Mouse (Mus musculus) thymus, postnatal 25 days (tissue): Measurements from ENCODE around the gene Ybx2.
"Not testable (repeated sequence)": the region's sequence is repeated elsewhere in the genome, so short reads cannot be mapped to it uniquely, and the experiment has no call there.

ENCODE experiments used
- DNase-seq: peaks from one replicate; pipeline ENCODE4 v3.0.0; 2022

Gene Ybx2

DNA sequence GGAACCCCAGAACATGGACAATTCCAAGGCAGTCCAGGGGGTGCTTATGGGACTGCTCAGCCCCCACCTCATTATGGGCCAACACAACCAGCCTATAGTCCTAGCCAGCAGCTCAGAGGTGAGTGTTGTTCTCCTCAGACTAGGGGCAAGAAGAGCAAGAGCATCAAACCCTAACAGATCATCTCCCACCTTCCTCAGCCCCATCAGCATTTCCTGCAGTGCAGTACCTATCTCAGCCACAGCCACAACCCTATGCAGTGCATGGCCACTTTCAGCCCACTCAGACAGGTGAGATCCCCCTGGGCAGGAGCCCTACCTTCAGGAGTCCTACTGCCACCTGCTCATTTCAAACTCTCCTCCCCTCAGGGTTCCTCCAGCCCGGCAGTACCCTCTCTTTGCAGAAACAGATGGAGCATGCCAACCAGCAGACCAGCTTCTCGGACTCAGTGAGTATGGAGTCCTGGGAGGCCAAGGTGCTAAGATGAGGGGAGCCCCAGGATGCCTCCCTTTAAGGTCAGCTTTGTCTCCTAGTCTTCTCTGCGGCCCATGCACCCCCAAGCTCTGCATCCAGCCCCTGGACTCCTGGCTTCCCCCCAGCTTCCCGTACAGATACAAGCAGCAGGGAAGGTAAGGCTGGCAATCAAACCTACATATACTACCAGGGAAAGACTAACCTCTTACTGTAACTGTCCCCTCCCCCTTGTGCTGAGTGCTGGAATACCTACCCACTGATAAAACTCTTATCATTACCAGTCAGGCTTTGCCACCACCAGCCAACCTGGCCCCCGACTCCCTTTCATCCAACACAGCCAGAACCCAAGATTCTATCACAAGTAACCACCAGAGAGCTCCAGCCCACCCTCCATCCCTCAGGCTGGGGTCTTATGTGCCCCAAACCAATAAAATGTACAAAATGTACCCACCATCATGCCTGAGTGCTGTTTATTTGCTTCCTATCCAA, 19.6 kb upstream of the Ybx2 start:
- DNase-seq = no peak

DNA sequence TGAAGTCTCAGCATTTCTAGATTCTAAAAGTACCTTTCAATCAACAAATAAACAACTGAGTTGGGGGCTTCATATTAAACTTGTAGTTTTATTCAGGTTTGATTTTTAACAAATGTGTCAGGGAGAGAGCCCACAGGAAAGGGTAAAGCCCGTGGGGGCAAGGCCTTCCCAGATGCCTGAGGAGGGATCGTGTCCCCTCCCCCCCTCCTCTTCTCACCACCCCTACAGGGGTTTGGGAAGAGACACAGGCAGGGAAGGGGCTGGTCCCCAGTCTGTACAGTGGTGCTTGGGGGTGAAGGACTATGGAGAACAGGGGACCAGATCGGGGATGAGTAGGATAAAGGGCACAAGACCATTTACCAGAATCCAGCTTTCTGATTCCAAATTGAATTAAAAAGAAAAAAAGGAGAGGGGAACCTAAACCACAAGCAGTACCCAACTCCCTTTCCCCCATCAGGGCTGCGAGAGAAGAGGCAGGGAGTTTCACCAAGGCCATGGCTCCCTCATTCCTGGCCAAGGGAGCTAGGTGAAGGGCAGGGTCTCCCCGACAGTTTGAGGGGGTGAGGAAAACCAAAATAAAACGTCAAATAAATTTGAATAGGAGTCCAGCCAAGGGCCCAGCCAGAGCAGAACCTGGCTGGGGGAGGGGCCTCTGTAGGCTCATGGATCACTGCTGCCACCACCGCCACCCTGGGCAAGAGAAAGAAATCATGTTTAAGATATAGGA, 18.8 kb upstream of the Ybx2 start:
- not testable (repeated sequence) for DNase-seq

DNA sequence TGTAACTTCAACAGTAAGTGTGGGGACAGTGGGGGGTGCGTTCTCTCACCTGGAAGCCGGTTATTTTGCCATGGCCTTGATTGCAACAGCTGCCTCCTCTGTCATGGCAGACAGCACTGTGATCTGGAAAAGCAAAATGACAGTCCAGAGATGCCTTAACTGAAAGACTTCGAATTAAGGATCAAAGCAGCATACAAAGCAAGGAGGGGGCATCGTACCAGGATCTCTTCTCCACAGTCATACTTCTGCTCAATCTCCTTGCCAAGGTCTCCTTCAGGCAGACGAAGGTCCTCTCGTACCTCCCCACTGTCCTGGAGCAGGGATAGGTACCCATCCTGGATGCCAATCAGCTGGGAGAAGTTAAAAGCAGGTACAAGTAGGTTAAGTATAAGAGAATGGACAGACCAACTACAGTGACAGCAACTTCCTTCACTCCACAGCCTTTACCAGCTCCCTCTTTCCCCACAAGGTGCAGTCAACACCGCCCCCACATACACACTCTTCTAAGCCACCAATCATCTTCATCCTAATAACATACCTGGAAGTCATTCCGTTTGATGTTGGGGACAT, 18.1 kb upstream of the Ybx2 start:
- DNase-seq = no peak

DNA sequence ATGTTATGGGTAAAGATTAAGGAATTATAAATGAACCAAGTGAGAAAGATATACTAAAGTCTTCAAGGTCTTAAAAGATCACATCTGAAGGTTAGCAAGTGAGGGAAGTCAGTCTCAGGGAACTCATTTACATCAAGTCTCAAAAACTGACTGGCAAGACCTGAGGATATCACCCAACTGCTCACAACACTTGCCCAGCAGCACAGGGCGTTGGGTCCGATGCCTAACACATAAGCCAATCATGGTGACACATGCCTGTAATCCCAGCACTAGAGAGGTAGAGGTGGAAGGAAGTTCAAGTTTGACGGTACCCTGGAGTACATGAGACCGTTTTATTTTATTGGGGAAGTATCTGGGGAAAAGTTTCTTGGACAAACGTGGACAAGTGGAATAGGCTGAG, 17.5 kb upstream of the Ybx2 start:
- no peak for DNase-seq

DNA sequence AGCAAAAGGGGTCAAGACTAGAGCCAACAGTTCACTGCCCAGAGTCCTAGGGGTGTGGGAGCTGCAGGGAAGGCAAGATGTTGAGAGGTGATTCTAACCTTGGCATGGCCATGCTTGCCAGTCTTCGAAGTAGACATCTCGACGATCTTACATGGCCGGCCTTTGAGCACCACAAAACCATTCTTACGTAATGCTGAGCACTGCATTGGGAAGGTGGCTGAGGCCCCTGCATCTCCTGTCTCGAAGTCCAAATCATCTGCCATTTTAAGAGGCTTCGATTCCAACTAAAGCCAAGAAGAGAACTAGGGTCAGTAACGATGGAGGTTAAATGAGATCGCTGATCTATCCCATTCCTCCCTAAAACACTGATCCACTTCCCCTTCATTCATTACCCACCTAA, 16.5 kb upstream of the Ybx2 start:
- DNase-seq = no peak

DNA sequence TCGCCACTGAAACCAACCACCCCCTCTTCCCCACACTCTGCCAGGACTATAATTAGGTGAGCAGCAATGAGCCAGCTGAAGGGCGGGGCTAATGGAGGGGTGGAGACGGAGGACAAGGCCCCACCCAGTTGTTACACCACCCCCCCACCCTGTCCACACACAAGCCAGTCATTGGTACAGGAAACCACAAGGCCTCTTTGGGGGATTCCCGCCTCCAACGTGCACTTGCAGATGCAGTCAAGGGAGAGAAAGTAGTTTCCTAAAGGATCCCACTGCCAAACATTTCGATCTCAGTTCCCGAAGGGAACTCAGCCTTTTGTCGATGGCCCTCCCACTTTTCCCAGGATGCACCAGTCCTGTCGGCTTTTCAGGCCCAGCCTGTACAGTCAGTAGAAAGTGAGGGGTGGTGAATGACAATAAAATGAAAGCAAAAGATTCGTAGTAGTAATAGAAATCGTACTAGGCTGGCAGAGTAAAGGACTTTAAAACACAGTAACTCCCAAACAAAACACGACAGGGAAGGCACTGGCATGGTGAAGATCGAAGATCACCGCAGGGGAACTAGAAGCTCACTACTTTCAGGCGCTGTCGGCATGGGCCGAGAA, 15.8 kb upstream of the Ybx2 start:
- peak; percentile 65 for DNase-seq

DNA sequence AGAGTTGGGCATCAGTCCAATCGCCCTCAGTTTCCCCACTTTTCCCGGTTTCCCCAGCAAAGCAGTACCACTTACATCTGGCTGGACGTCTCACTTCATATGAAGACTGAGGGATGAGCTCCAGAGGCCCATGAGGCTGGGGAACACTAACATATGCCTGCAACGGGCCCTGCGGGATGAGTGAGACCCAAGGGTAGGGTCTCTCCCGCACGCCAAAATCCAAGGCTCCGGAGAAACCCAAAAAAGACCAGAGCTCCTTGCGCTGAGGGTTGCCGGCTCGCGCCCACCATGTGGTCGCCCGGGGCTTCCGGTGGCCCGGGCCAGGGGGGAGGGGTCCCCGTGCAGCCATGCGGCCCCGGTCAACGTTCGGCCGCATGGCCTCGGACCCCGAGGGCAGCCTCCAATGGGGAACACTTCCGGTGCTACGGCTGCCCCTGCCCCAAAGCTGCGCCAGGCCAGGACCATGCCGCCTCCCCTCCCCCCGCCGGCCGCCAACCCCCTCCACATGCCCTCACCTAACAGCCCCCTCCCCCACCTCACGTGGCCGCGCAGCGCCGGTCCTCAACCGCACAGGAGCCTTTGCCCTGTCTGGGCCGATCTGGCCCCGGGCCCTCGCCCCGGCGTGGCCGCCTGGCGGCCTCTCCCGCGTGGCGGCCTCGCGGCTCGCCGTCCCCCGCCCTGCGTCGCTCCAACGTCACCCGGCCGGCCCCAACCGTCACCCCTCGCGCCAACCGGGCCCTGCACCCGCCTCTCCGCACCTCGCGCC, 15.1 kb upstream of the Ybx2 start:
- peak; percentile 45 for DNase-seq

DNA sequence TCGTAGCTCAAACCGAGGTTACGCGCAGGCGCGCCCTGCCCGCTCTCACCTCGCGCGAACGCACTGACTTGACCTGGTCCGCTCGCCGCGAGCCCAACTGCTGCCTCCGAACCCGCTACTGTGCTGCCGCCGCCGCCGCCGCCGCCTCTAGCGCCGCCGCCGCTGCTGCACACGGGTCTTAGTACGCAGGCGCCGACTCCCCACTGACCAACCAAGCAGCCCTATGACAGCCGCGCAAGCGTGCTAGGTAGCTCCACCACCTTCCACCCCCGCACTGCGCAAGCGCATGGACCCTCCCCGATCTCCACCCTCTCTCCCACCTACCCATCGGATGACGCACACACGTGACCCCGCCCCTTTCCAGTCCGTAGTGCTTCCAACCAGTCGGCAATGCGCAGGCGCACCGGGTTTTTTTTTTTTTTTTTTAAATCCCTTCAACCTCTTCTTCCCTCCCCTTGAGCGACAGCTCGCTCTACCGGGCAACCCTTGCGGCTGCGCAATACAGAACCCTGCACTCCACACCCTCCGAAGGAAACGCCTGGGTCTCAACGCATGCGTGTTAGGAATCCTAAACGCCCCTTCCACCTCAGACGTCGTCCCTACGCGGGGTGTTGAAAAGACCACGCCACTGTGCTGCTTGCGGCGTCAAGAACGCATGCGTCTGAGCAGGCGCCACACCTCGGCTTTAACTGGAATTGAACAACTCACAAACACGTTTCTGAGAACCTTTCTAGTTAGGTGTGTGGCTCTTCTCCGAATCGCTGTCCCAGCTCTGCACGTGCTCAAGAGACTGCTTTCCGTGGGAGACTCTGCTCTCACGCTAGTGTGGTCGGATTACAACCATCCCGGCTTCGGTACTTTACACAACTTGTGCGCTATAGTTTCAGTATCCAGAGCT, 14.2 kb upstream of the Ybx2 start, which contains the start of gene Eif5a:
Gene Eif5a, minus strand, starts transcription at position 845 of the 898 bp plus-strand sequence.
- peak; percentile 100 for DNase-seq

DNA sequence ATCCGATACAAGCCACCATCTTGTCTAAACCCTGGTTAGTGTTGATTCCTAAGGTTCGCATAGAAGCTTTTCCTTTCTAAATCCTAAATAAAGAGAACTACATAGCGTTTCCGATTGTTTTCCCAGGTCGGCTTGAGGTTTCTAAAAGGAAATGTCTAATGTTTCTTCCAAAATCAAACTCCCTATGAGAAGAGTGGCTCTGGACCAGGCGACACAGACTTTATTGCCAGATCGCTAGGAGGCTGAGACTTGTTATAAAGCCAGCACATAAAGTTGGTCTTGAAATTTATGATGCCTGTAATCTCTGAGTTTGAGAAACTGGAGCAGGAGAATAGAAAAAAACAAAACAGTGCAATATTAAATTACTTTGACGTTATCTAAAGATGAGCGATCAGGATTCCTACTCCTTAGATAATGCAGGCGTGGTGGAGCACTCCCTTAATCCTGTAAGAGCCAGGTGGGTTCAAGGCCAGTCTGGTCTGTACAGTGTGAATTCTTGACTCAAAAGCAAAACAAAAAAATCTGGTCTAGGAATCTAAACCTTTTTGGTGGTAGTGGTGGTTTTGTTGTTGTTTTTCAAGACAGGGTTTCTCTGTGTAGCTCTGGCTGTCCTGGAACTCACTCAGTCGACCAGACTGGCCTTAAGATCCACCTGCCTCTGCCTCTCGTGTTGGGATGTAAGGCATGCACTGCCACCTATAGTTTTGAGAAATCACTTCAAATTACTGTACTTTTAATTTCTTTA, 13.4 kb upstream of the Ybx2 start:
- peak; percentile 29 for DNase-seq

DNA sequence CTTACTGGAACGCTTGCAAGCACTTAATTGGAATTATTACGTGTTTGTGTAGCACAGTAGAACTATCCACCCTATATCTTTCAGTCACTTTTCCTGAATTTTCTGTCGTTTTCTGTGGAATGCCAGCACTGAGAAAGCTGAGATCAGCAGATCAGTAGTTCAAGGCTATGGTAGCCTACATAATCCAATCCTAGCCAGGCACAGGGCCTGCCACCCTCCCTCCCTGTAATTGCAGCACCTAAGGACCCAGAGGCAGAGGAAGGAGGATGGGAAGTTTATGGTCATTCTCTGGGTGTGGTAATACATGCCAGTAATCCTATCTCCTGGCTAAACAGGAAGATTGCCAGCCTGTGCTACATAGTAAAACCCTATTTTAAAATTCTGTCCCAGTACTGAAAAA, 12.8 kb upstream of the Ybx2 start:
- DNase-seq = no peak

DNA sequence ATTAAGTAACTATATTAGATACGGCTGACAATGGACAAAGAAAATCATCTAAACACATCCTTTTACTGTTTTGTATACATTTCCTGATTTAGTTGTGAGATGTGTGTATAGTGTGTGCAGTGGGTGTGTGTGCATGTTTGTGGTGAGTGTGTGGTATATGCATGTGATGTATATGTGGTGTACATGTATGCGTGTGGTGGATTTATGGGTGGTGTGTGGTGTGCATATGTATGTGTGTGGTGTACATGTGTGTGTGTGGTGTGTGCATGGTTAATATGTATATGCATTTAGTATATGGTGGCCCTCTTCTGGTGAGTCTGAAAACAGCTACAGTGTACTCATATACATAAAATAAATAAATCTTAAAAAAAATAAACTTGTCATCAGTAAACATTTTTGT, 8.1 kb upstream of the Ybx2 start:
- DNase-seq = no peak

DNA sequence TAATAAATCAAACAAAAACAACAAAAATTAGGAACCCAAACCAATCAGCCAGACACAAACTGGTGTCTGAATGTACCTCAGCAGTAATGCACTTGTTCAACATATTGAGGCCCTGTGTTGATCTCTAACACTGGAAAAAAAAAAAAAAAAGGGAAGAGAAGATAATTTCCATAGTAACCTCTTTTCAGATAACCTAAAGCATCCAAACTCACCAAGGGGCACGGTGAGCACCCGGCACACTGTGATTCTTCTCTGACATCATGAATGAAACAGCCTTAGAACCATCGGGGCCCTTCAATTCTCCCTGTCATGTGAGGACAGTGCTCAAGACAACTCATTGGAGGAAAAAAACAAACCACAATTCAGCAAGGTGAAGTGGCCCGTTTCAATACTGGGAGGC, 5.9 kb upstream of the Ybx2 start:
- DNase-seq = no peak

DNA sequence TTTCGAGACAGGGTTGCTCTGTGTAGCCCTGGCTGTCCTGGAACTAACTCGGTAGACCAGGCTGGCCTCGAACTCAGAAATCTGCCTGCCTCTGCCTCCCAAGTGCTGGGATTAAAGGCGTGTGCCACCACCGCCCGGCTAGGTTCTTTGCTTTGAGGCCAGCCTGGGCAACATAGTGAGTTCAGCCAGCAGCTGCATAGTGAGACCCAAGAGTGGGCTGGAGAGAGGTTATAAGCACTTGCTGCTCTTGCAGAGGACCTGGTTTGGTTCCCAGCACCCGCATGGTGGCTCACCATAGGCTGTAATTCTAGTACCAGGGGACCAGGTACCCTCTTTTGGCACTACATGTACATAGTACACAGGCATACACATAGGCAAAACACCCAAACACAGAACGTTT, 5.4 kb upstream of the Ybx2 start:
- DNase-seq = not testable (repeated sequence)

DNA sequence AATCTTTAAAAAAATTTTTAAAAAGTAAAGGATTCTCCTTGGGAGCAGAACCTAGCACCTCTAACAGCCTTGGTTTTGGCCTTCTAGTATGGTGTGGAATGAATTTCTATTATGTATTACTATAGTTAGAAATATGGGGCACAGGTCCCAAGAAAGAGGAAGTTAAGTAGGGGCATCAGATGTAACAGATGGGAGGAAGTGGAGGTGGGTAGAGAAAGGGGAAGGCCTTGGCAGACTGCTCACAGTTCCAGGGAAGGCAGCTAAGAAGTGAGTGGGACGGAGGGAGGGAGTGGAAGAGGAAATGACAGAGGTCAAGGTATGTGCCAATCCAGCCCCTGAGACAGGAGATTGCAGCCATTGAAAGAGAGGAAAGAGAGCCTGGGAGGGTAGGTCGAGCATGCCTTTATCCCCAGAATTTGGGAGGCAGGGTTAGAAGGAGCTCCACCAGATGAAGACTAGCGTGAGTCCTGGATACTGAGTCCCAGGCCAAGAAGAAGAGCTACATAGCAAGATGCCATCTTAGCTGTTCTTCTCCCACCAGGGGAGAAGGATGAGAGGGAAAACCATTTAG, 4.5 kb upstream of the Ybx2 start:
- DNase-seq = peak; percentile 45

DNA sequence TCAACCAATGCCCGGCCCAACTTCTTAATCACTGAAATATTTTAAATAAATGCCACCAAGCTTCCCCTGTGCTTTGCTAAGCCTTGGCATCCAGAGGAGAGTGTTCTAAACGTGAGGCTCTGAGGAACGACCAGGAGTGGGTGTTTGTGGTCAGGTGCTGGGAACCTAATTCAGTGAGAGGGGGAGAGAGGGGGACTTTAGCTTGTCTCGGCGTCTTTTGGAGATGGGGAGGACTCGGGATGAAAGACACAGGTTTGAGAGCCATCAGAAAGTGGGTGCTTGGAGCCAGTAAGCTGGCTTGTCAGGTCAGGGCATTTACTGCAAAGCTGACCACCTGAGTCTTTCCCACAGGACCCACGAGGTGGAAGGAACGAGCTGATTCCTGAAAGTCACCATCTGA, 3.8 kb upstream of the Ybx2 start:
- no peak for DNase-seq

DNA sequence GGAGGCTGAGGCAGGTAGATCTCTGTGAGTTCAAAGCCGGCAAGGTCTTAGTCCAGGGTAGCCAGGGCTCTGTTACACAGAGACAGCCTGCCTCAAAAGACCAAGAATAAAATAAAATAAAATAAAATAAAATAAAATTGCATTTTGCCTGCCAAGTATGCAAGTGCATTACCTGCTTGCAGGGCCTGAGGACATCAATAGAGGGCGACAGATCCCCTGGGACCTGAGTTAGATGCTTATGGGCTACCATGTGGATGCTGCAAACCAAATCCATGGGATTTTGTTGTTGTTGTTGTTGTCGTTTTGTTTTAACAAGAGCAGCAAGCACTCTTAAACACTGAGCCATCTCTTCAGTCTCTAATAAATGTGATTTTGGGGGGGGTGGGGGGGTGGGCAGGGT, 3.3 kb upstream of the Ybx2 start:
- peak; percentile 43 for DNase-seq

DNA sequence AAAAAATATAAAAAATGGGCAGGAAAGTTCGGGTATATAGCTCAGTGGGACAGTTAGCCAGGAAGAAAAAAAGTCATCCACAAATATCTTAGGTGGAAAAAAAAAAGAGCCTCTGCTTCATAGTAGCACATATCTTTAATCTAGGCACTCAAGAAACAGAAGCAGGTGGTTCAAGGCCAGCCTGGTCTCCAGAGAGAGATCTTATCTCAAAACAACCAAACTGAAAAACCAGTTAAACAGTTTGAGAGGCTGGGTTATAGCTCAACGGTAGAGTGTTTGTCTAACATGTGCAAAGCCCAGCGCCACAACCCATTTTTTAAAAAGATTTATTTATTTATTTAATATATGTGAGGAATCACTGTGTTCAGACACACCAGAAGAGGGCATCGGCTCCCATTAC, 2.5 kb upstream of the Ybx2 start:
- DNase-seq = no peak

DNA sequence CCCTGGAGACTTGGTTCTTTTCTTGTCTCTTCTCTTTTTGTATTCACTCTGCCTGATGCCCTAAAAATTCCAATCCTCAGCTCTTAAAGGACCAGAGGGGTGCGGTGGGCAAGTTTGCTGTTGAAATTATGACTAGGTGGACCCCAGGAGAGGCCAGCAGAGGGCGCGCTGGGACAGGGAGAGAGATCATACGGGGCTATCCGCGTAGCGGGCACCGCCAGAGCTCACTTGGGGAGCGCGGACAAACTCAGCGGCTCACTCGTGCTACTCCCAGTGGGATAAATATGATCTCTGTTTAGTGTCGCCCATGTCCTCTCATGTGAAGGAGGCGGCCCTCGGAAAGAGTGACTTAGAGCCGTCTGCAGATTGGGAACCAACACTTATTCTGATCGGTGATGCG, 1.4 kb upstream of the Ybx2 start:
- DNase-seq = peak; percentile 94

DNA sequence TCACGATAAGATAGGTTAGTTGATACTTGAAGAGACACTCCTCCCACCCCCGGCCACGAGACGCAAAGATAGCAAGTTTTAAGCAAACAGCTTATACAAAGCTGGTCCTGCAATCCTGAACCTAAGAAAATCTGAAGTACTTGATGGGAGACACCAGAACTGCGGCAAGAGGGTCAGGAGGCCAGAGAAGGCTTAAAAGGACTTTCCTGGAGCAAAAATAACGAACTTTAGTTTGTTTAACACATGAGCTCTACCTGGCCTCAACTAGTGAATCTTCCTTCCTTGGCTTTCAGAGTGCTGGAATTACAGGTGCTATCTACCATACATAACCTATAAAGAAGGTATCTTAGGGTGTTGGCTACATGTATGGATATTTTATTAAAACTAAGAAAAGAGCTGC, 915 bp upstream of the Ybx2 start:
- no peak for DNase-seq

DNA sequence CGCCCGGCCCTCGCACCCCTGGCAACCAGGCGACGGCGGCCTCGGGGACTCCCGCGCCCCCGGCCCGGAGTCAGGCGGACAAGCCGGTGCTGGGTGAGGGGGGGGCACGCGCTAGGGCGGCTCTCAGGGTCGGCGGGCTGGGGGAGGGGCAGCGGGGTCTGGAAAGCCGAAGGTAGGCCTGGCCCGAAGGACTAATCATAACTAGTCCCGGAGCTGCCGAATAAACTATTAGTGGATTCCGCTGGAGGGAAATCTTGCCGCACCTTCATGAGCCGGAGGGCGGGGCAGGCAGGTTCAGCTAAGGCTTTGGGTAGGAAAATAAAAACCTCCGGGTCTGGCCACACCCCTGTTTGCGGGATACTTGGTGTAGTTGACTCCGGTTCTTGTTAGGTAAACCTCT, 560 bp downstream of the Ybx2 start:
- DNase-seq = no peak
